Mouse (Mus musculus): ENCODE measurements around the gene Vill.

Vill gene

GRCm38 (mm10) chr9:119052154-119052944, at the start of gene Vill:
Gene Vill, plus strand, starts transcription at chr9:119052778.
- DNase-seq (ENCODE audit: low spot score), result peak; percentile 84

- no peak for DNase-seq (ENCODE audit: low spot score)
Observed at GRCm38 (mm10) chr9:119003990-119004702, 48.4 kb upstream of the Vill start.

DNA sequence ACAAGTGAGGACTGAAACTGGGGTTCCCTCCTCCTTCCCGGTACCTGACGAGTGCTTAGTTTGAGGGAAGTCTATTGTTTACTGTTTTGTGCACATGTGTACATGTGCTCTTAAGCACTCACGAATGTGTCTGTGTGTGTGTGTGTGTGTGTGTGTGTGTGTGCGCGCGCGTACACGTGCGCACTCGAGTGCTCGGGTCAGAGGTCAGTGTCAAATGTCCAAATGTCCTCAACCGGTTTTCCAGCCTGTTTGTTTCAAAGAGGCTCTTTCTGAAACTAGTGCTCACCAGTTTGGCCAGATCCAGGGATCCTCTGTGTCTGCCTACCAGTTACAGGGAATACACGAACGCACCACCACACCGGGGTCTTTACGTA, 47.9 kb upstream of the Vill start:
- no peak for DNase-seq (ENCODE audit: low spot score)

DNA sequence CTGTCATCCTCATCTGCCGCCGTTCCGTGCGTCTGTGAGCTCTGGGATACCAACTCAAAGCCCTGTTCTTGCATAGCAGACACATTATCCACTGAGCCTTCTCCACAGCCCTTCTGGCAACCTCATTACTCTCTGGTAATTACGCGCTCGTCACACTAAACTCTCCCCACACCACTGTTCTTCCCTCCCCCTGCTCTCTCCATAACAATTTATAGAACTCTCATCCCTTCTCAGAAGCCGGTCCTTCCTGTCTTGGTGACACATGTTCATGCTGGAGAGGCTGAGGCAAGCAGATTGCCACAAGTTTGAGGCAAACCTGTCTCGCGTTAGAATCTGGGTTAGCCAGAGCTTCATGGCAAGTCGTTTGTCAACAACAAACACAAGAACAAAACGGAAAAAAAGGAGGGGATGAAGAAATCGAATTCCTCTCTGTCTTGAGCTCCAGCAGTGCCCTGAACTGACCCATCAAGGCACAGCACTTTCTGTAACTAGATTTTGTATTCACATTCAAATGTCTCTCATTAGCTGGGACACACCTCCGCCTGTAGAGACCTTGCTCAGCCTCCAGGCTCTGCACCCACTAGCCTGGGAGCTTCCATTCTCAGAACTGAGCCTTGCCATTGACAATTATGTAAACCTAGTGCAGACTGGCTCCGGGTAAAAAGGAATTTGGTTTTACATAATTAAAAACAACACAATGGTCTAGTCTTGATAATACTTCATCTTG, 47.1 kb upstream of the Vill start:
- no peak for DNase-seq (ENCODE audit: low spot score)

DNA sequence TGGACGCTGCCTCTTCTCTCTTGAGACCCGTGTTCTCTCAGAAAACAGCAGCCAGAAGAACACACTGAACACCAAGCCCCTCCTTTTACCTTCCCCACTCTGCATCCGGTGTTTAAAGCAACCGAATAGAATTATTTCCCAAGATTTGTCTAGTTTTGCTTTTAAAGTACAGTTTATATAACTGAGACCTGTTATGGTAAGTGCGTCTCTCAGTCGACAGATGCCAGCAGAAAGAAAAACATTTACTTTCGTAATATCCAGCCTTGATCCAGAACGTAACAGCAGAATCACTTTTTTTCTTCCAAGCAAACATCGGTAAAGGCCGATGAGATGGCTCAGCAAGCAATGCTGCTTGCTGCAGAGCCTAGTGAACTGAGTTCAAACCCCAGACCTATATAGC, 45.3 kb upstream of the Vill start:
- DNase-seq (ENCODE audit: low spot score), result no peak

GRCm38 (mm10) chr9:119008871-119009270, 43.7 kb upstream of the Vill start:
- no peak for DNase-seq (ENCODE audit: low spot score)

- no peak for DNase-seq (ENCODE audit: low spot score)
Observed at GRCm38 (mm10) chr9:119010156-119010710, 42.3 kb upstream of the Vill start.

- no peak for DNase-seq (ENCODE audit: low spot score)
Observed at GRCm38 (mm10) chr9:119016785-119017507, 35.6 kb upstream of the Vill start.

DNA sequence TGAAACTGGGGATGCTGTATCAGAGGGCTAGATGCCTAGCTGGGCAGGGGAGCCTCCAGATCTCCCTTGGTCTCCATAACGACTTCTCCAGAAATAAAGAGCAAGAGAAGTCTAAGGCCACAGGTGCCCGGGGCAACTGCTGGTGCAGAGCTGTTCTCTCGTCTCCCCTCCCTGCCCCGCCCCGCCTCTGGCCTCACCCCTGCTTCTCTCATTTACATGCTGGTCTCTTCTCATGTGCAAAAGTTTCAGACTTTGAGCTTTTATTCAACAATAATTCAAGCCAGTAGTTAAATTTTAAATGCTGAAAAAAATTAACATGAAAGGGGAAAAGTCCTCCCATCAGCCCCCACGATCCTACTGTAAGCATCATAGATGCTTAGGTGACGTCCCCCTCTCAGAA, 30.8 kb upstream of the Vill start:
- DNase-seq (ENCODE audit: low spot score), result no peak

DNA sequence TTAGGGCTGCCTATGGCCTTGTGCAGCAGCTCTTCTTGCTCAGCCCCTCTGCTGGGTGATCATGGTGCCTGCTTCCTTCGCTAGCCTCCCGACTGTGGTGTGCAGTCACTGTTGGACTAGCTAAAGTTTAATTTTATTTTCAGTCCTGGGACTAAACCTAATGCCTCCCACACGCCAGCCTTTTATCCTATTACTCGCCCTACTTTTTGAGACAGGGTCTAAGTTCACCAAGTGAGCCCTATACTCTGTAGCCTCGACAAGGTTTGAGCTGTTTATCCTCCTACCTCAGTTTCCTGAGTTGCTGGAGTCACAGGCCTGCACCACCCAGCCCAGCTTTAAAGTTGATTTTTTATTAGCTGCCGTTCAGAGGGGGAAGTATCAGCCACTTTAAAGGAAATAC, 27.3 kb upstream of the Vill start:
- DNase-seq (ENCODE audit: low spot score), result no peak

DNA sequence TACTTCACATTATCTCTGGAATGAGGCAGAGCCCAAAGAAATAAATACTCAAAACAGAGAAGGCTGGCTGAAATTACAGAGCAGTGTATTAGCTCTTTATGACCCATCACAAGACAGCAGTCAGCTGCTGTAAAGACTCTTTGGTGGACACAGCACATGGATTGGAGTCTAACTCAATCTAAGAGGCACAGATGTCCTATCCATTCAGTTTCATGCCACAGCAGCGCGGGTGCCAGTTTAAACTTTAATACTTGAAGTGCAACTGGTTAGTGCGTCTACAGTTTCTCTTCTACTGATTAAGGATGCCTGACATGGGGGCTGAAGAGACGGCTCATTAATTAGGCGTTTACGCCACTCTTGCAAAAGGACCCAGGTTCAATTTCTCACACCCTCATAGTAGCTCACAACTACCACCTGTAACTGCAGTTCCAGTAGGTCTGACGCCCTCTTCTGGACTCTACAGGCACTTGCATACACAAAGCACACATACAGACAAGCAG, 26.7 kb upstream of the Vill start:
- DNase-seq (ENCODE audit: low spot score), result no peak

GRCm38 (mm10) chr9:119027337-119027736, 25.2 kb upstream of the Vill start:
- DNase-seq (ENCODE audit: low spot score), result no peak

DNA sequence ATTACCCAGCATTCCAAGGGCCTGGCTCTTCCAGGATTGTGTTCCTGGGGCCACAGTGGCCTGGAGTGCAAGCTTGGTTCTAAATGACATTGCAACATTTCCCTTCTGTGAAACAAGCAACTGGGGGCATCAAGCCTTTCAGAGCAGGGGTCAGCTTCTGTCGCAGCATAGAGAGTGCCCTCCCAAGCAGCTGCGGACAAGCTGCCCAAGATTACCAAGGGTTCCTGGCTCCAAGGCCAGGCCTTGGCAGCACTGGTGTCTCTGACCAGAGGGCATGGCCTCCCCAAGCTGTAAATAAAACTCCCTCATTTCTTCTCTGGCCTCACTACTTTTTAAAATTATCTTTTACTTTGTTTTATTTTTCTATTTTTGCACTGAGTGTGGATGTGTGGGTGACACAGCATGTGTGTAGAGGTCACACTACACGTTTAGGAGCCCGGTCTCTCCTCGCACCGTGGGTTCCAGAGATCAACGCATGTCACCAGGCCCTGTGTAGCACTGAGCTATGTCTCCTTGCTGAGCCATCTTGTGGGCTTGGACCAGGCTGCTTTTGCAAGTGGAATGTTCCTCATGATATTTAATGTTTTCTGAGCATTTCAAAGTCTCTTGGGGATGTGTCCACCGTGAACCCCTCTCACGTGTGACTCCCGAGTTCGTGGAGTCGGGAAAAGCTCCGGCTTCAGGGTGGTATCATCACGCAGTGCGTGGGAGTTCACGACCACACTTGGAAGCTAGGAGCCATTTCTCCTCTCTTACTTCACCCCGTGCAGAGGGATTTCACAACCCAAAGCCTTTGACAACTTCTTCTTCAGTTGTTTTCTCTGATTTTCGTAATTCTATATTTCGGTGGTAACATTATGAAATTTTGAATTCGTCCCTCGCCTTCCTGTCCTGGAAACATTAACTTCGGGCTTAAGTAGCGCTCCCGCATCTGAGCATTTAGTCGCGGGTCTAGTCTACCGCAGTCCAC, 24.1 kb upstream of the Vill start:
- no peak for DNase-seq (ENCODE audit: low spot score)

GRCm38 (mm10) chr9:119029568-119029967, 23.0 kb upstream of the Vill start:
- no peak for DNase-seq (ENCODE audit: low spot score)

- DNase-seq (ENCODE audit: low spot score), result no peak
Observed at GRCm38 (mm10) chr9:119031038-119031437, 21.5 kb upstream of the Vill start.

- DNase-seq (ENCODE audit: low spot score), result no peak
Observed at GRCm38 (mm10) chr9:119031772-119032171, 20.8 kb upstream of the Vill start.

- no peak for DNase-seq (ENCODE audit: low spot score)
Observed at GRCm38 (mm10) chr9:119032538-119032937, 20.0 kb upstream of the Vill start.

- no peak for DNase-seq (ENCODE audit: low spot score)
Observed at GRCm38 (mm10) chr9:119033111-119033921, 19.3 kb upstream of the Vill start.

DNA sequence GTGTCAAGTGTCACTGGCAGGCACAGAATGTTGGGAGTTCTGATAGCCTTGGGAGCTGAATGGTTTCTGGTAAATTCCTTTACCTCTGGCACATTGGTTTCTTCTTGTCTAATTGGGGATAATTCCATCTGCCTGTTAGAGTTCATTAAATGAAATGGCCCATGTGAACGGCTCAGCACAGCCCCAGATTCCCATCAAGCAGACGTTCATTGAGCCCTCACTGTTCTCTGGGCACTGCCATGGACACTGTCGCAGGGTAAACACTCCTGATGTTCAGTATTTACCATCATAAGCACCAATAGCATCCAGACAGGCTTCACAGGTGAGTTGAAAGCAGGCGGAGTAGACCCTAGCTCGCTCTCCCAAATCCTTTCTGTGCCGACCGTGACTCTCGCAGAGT, 18.5 kb upstream of the Vill start:
- no peak for DNase-seq (ENCODE audit: low spot score)

Measured in yolk sac, embryonic 10.5 days (tissue).